Mouse (Mus musculus): ENCODE data around the gene Rgs3. TPM values are rescaled to one million over a fixed set of nuclear protein-coding genes. Genes with fewer than 3 reads are reported as not detected.
A peak's percentile ranks its signal among the peaks of the same experiment; 100 is the strongest.
"Not testable (repeated sequence)": the region's sequence is repeated elsewhere in the genome, so short reads cannot be mapped to it uniquely, and the experiment has no call there.

Gene Rgs3
- polyA plus RNA-seq, 1 experiment from 2014 or later = 66.9 TPM

DNA sequence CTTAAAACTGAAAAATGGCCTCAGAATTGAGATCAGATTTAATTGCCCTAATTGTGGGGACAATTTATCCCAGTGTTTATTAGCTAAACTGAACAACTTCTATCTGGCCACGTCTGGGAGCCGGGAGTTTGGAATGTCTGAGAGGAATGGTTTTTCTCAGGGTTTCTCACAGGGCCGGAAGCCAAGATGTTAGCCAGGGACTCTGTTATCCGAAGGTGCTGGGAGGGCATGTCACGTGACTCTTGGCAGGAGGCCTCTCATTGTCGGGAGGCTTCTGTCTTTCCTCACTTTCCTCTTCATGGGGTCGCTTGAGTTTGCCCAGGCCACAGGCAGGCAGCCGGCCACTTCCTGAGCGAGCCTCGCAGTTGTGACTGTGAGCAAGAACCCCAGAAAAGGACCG, 31.7 kb downstream of the Rgs3 start:
- no peaks in the 10 kb centered on the region for H3K9me3 ChIP-seq (replicated peaks; ENCODE audit: control insufficient read depth, low read length, poor library complexity, severe bottlenecking)
- H3K4me3 ChIP-seq (ENCODE audit: low read depth, low read length) = no peak overlapping the region
- H3K36me3 ChIP-seq (ENCODE audit: control insufficient read depth, insufficient read depth, low read length) = no peaks in the 10 kb centered on the region
- H3K27ac ChIP-seq (ENCODE audit: low read length) = 0 out of 2 replicates have a peak overlapping the region, but pooled peaks have one; percentile 17
- no peaks in the 10 kb centered on the region for H3K27me3 ChIP-seq (ENCODE audit: control insufficient read depth, insufficient read depth, low read depth, low read length)
- 12% methylated on average over 11 of the region's 11 CpGs for WGBS
- no peak overlapping the region for H3K4me2 ChIP-seq (ENCODE audit: low read length)
- H3K9ac ChIP-seq (ENCODE audit: low read depth, low read length) = no peak overlapping the region
- no peak for ATAC-seq
- H3K4me1 ChIP-seq (ENCODE audit: control insufficient read depth, insufficient read depth, low read length) = no peaks in the 10 kb centered on the region

DNA sequence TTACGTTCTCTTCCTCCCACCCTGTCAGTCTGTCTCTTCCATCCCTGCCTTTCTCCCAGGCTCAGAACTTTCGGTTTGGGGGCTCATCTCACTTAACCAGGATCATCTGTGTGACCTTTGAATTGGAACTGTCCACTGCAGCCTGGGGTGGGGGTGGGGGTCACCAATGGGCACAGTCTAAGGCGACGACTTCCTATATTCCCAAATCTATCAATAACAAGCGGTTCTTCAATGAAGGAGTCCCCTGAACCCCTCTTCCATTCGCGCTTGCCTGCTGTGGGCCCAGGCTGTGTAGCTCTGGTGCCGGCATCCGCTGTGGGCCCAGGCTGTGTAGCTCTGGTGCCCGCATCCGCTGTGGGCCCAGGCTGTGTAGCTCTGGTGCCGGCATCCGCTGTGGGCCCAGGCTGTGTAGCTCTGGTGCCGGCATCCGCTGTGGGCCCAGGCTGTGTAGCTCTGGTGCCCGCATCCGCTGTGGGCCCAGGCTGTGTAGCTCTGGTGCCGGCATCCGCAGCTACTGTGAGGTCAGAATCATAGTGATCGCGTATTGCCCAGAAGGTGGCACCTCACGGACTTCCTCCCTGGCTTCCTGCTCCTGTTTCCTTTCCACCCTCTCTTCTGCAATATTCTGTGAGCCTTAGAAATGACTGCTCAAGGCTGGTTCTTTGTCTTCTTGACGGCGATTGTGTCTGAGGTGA, 34.0 kb downstream of the Rgs3 start:
- H3K4me3 ChIP-seq (ENCODE audit: low read depth, low read length); H3K9me3 ChIP-seq (replicated peaks; ENCODE audit: control insufficient read depth, low read length, poor library complexity, severe bottlenecking); H3K4me2 ChIP-seq (ENCODE audit: low read length); H3K4me1 ChIP-seq (ENCODE audit: control insufficient read depth, insufficient read depth, low read length); H3K36me3 ChIP-seq (ENCODE audit: control insufficient read depth, insufficient read depth, low read length); ATAC-seq; H3K9ac ChIP-seq (ENCODE audit: low read depth, low read length); H3K27ac ChIP-seq (ENCODE audit: low read length); H3K27me3 ChIP-seq (ENCODE audit: control insufficient read depth, insufficient read depth, low read depth, low read length): not testable (repeated sequence)
- WGBS = 89% methylated on average over 24 of the region's 24 CpGs

DNA sequence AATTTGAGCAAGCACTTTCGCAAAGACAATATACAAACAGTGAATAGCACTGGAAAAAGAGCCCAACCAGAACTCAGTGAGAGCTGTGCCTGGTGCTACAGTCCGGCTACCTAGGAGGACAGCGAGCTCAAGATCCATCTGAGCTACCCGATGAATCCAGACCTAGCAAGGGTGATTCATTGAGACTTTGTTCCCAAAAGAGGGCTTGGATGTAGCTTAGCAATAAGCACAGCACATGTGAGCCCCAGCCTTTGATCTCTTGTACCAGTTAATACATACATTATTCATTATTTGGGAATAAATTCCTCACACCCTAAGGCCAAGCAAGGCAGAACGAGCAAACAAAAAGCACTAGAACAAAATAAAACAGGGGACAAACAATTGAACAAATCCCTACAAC, 34.8 kb downstream of the Rgs3 start:
- Histone ChIP-seq H3K27me3 (ENCODE audit: control insufficient read depth, insufficient read depth, low read depth, low read length) (no peaks in the 10 kb centered on the region), H3K27ac (ENCODE audit: low read length) (0 out of 2 replicates have a peak overlapping the region, but pooled peaks have one; percentile 29), H3K9me3 (replicated peaks; ENCODE audit: control insufficient read depth, low read length, poor library complexity, severe bottlenecking) (no peaks in the 10 kb centered on the region), H3K36me3 (ENCODE audit: control insufficient read depth, insufficient read depth, low read length) (no peaks in the 10 kb centered on the region), H3K4me2 (ENCODE audit: low read length) (no peak overlapping the region), H3K4me3 (ENCODE audit: low read depth, low read length) (no peak overlapping the region), H3K4me1 (ENCODE audit: control insufficient read depth, insufficient read depth, low read length) (no peaks in the 10 kb centered on the region), H3K9ac (ENCODE audit: low read depth, low read length) (no peak overlapping the region)
- peak; percentile 54; the same call in 1 of the 2 replicates for ATAC-seq
- WGBS = 25% methylated on average over 5 of the region's 5 CpGs

DNA sequence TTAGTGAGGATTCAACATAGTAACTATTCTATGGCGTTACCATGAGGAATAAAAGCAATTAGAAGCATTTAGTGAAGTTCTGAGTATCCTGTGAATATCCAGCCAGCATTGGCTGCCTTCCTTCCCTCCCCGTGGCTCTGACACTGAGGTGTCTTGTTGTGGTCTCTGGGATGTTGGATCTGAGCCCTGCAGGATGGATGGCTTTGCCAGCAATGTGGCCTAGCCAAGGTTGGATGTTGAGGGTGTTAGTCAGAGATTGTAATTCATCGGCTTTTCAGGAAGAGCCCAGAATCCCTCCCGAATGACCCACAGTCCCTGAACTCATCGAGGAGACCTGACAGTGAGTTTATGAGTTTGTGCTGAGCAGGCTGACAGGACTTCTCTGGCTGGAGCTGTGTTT, 36.4 kb downstream of the Rgs3 start:
- WGBS = 78% methylated on average over 5 of the region's 5 CpGs
- Histone ChIP-seq H3K4me1 (ENCODE audit: control insufficient read depth, insufficient read depth, low read length) (no peaks in the 10 kb centered on the region), H3K27me3 (ENCODE audit: control insufficient read depth, insufficient read depth, low read depth, low read length) (no peaks in the 10 kb centered on the region), H3K9ac (ENCODE audit: low read depth, low read length) (no peak overlapping the region), H3K4me3 (ENCODE audit: low read depth, low read length) (no peak overlapping the region), H3K4me2 (ENCODE audit: low read length) (no peak overlapping the region), H3K27ac (ENCODE audit: low read length) (no peak overlapping the region), H3K36me3 (ENCODE audit: control insufficient read depth, insufficient read depth, low read length) (no peaks in the 10 kb centered on the region), H3K9me3 (replicated peaks; ENCODE audit: control insufficient read depth, low read length, poor library complexity, severe bottlenecking) (no peaks in the 10 kb centered on the region)
- ATAC-seq = 0 out of 2 replicates have a peak, but pooled peaks have one; percentile 37

DNA sequence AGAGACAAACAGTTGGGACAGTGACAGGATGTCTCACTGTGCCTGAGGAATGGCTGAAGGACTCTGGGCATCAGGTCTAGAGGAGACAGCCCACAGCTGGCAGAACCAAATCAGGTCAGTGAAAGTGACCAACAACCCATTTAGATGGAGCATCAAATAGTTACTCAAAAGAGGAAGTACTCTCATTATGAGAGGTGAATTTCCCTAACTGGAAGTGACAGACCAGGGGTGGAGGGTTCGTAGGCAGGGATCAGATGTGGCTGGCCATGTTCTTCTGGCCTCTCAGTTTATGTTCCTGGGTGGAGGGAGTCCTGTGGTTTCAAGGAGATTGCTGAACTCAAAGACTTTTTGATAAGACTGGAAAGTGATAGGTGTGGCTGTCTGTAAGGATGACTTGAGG, 40.9 kb downstream of the Rgs3 start:
- no peaks in the 10 kb centered on the region for H3K36me3 ChIP-seq (ENCODE audit: control insufficient read depth, insufficient read depth, low read length)
- no peak overlapping the region for H3K4me2 ChIP-seq (ENCODE audit: low read length)
- 96% methylated on average over 1 of the region's 1 CpGs for WGBS
- H3K9me3 ChIP-seq (replicated peaks; ENCODE audit: control insufficient read depth, low read length, poor library complexity, severe bottlenecking) = no peaks in the 10 kb centered on the region
- H3K27ac ChIP-seq (ENCODE audit: low read length) = no peak overlapping the region
- H3K9ac ChIP-seq (ENCODE audit: low read depth, low read length) = no peak overlapping the region
- no peak for ATAC-seq
- H3K4me3 ChIP-seq (ENCODE audit: low read depth, low read length) = no peak overlapping the region
- no peaks in the 10 kb centered on the region for H3K27me3 ChIP-seq (ENCODE audit: control insufficient read depth, insufficient read depth, low read depth, low read length)
- H3K4me1 ChIP-seq (ENCODE audit: control insufficient read depth, insufficient read depth, low read length) = no peaks in the 10 kb centered on the region

DNA sequence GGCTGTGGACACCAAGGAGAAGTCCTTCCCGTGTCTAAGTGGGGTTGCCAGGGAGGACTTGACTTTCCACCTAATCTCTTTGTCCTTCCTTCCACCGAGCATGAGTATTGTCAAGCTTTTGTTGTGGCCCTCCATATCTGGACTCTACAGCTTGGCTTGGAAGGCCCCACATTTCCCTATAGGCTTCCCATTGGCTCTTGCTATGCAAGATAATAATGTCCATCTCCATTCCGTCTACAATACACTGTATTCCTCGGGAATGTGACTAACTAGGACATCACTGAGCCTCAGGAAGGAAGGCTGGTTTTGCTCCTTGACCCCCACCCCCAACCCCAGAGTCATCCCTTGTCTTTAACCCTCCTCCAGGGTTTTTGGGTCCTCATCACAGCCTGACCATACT, 44.0 kb downstream of the Rgs3 start:
- 91% methylated on average over 4 of the region's 4 CpGs for WGBS

DNA sequence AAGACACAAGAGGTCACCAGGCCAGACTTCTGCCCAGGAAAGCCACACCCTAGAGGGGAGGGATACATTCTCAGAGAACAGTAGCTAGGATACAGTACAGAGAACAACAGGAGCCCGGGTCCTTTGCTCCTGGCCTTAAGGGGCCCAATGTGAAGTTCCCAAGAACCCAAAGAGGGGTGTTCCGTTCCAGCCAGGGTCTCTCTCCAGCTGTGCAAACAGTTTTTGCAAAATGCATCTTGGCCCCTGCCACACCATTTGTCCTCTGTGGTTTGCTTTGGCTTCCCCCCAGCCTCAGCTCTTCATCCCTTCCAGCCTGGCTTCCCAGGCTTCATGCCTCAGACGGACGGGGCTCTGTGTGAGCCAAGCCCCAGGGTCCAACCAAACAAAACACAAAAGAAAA, 44.4 kb downstream of the Rgs3 start:
- H3K9ac ChIP-seq (ENCODE audit: low read depth, low read length) = no peak overlapping the region

More for the DNA sequence above, 44.0 kb downstream of the Rgs3 start:
- ATAC-seq = no peak
- H3K4me1 ChIP-seq (ENCODE audit: control insufficient read depth, insufficient read depth, low read length) = peaks cover 16% of the 10 kb centered on the region
- no peaks in the 10 kb centered on the region for H3K27me3 ChIP-seq (ENCODE audit: control insufficient read depth, insufficient read depth, low read depth, low read length)
- no peaks in the 10 kb centered on the region for H3K9me3 ChIP-seq (replicated peaks; ENCODE audit: control insufficient read depth, low read length, poor library complexity, severe bottlenecking)
- no peak overlapping the region for H3K4me3 ChIP-seq (ENCODE audit: low read depth, low read length)
- H3K4me2 ChIP-seq (ENCODE audit: low read length) = no peak overlapping the region
- no peak overlapping the region for H3K27ac ChIP-seq (ENCODE audit: low read length)
- no peaks in the 10 kb centered on the region for H3K36me3 ChIP-seq (ENCODE audit: control insufficient read depth, insufficient read depth, low read length)
- H3K9ac ChIP-seq (ENCODE audit: low read depth, low read length) = no peak overlapping the region

DNA sequence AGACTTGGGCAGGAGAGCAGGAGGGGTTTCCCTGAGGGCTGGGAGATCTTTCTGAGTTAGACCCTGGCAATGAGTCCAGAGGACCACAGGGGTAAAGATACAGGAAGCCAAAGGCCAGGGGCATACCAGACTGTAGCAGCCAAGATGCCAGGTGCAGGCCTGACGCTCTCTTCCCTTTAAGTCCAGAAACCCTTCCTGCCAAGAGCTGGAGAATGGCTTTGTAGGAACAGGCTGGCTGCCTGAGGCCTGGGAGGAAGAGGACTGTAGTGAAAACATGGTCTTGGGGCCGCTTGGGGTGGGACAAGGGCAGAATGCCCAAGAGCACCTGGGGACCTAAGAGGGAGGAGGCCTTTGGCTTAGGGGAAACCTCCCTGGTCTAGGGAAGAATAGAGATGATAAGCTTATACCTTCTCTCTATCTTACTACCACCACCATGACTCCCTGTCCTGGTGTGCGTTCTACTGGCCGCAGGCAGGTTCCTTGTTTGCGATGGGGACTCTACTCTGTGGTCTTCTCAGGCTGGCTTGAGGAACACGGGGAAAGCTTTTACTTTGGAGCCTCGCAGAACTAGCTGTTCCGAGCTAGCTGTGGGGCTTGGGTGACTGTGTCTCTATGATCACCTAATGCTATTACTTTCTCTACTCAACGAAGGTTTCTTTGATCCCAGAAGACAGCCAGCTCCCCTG, 46.4 kb downstream of the Rgs3 start:
- H3K9me3 ChIP-seq (replicated peaks; ENCODE audit: control insufficient read depth, low read length, poor library complexity, severe bottlenecking) = no peaks in the 10 kb centered on the region
- H3K36me3 ChIP-seq (ENCODE audit: control insufficient read depth, insufficient read depth, low read length) = no peaks in the 10 kb centered on the region
- no peaks in the 10 kb centered on the region for H3K27me3 ChIP-seq (ENCODE audit: control insufficient read depth, insufficient read depth, low read depth, low read length)
- H3K4me2 ChIP-seq (ENCODE audit: low read length) = no peak overlapping the region
- no peak overlapping the region for H3K9ac ChIP-seq (ENCODE audit: low read depth, low read length)
- WGBS = 81% methylated on average over 9 of the region's 9 CpGs
- no peak for ATAC-seq
- H3K4me3 ChIP-seq (ENCODE audit: low read depth, low read length) = no peak overlapping the region
- H3K27ac ChIP-seq (ENCODE audit: low read length) = no peak overlapping the region
- peaks cover 16% of the 10 kb centered on the region for H3K4me1 ChIP-seq (ENCODE audit: control insufficient read depth, insufficient read depth, low read length)

More for the DNA sequence above, 44.4 kb downstream of the Rgs3 start:
- ATAC-seq = no peak
- H3K27me3 ChIP-seq (ENCODE audit: control insufficient read depth, insufficient read depth, low read depth, low read length) = no peaks in the 10 kb centered on the region
- 74% methylated on average over 4 of the region's 4 CpGs for WGBS
- no peak overlapping the region for H3K4me3 ChIP-seq (ENCODE audit: low read depth, low read length)
- H3K36me3 ChIP-seq (ENCODE audit: control insufficient read depth, insufficient read depth, low read length) = no peaks in the 10 kb centered on the region
- no peak overlapping the region for H3K4me2 ChIP-seq (ENCODE audit: low read length)
- peaks cover 16% of the 10 kb centered on the region for H3K4me1 ChIP-seq (ENCODE audit: control insufficient read depth, insufficient read depth, low read length)
- no peak overlapping the region for H3K27ac ChIP-seq (ENCODE audit: low read length)
- no peaks in the 10 kb centered on the region for H3K9me3 ChIP-seq (replicated peaks; ENCODE audit: control insufficient read depth, low read length, poor library complexity, severe bottlenecking)

DNA sequence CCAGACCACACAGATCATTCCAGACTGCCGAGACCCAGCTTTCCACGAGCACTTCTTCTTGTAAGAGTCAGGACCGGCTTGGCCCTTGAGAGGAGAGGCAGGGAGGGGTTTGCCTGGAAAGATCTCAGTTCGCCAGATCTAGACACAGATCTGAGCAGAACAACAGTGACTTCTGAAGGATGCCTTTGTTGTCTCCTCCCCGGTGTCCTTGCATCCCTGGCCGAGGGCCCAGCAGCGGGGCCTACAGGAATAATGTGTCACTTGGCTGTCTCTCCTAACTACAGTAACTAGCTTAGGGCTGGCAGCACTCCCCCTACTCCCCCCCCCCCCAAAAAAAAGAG, 46.9 kb downstream of the Rgs3 start:
- no peaks in the 10 kb centered on the region for H3K27me3 ChIP-seq (ENCODE audit: control insufficient read depth, insufficient read depth, low read depth, low read length)
- H3K4me1 ChIP-seq (ENCODE audit: control insufficient read depth, insufficient read depth, low read length) = peaks cover 16% of the 10 kb centered on the region
- no peak; the same call in 1 of the 2 replicates for ATAC-seq
- H3K9ac ChIP-seq (ENCODE audit: low read depth, low read length) = no peak overlapping the region
- H3K4me2 ChIP-seq (ENCODE audit: low read length) = no peak overlapping the region
- no peak overlapping the region for H3K27ac ChIP-seq (ENCODE audit: low read length)
- H3K4me3 ChIP-seq (ENCODE audit: low read depth, low read length) = no peak overlapping the region
- WGBS = 53% methylated on average over 7 of the region's 7 CpGs
- H3K9me3 ChIP-seq (replicated peaks; ENCODE audit: control insufficient read depth, low read length, poor library complexity, severe bottlenecking) = no peaks in the 10 kb centered on the region
- H3K36me3 ChIP-seq (ENCODE audit: control insufficient read depth, insufficient read depth, low read length) = no peaks in the 10 kb centered on the region
